Mouse (Mus musculus) stomach, postnatal 0 days (tissue): ENCODE data around the gene Tusc2. TPM values are rescaled to one million over a fixed set of nuclear protein-coding genes. Genes with fewer than 3 reads are reported as not detected.
A peak's percentile ranks its signal among the peaks of the same experiment; 100 is the strongest.

Experiments
- ATAC-seq: fragments of 200-750 bp; cut with Nextera tagmentation; 2 replicates; pipeline ENCODE4 v1.8.0; 2017; ENCODE audit not compliant: low FRiP score, low TSS enrichment
- DNase-seq: peaks from one replicate; pipeline ENCODE4 v3.0.0-alpha.2; 2016; ENCODE audit warnings: low spot score
- H3K27ac ChIP-seq: fragments of 300-500 bp; sonication (generic); replicated peaks from 2 replicates; pipeline ENCODE4 v1.5.1; 2014; ENCODE audit warnings: mild to moderate bottlenecking, control low read depth
- H3K27me3 ChIP-seq: fragments of 300-500 bp; sonication (generic); 2 replicates; pipeline ENCODE4 v1.6.1; 2014; ENCODE audit warnings: low read length; ENCODE audit not compliant: control insufficient read depth, insufficient read depth
- H3K36me3 ChIP-seq: fragments of 300-500 bp; sonication (generic); 2 replicates; pipeline ENCODE4 v1.6.1; 2014; ENCODE audit warnings: low read length, mixed read lengths; ENCODE audit not compliant: control insufficient read depth, insufficient read depth
- H3K4me1 ChIP-seq: fragments of 300-500 bp; sonication (generic); replicated peaks from 2 replicates; pipeline ENCODE4 v1.6.1; 2014; ENCODE audit warnings: antibody characterized with exemption; ENCODE audit not compliant: control insufficient read depth, insufficient read depth
- H3K4me2 ChIP-seq: fragments of 300-500 bp; sonication (generic); replicated peaks from 2 replicates; pipeline ENCODE4 v1.6.1; 2014; ENCODE audit warnings: low read depth, mild to moderate bottlenecking, control low read depth, moderate library complexity
- H3K4me3 ChIP-seq: fragments of 300-500 bp; sonication (generic); 2 replicates; pipeline ENCODE4 v1.5.1; 2014; ENCODE audit warnings: low read depth, low read length, control low read depth
- H3K9ac ChIP-seq: fragments of 300-500 bp; sonication (generic); 2 replicates; pipeline ENCODE4 v1.6.1; 2014; ENCODE audit warnings: mild to moderate bottlenecking, low read length, control low read depth, mixed read lengths
- H3K9me3 ChIP-seq: fragments of 300-500 bp; sonication (generic); 2 replicates; pipeline ENCODE4 v1.6.1; 2016; ENCODE audit warnings: low read length; ENCODE audit not compliant: control insufficient read depth
- CTCF ChIP-seq: IDR thresholded peaks from 2 replicates; pipeline ENCODE4 v1.5.1; 2016; ENCODE audit warnings: antibody characterized with exemption, low read depth, mild to moderate bottlenecking, moderate library complexity
- EP300 ChIP-seq: optimal IDR thresholded peaks from 2 replicates; pipeline ENCODE3; 2016; ENCODE audit warnings: antibody characterized with exemption
- WGBS: fragments of 180-500 bp; shearing (Covaris S2); extraction: QIAGEN DNeasy Blood & Tissue Kit; methylation state at CpG from one replicate; pipeline ENCODE4 v1.1.7; 2014; 5-methylcytosine and 5-hydroxymethylcytosine counted together
- polyA plus RNA-seq: library from polyadenylated mRNA; unstranded; fragments of >200 nt; fragmentation: Nextera tagmentation; extraction: Ambion mirVana; gene quantifications from 2 replicates; pipeline ENCODE4 v1.2.1, GENCODE M21; 2015

Tusc2 gene
- polyA plus RNA-seq, 1 experiment from 2014 or later = 44.9 TPM

DNA sequence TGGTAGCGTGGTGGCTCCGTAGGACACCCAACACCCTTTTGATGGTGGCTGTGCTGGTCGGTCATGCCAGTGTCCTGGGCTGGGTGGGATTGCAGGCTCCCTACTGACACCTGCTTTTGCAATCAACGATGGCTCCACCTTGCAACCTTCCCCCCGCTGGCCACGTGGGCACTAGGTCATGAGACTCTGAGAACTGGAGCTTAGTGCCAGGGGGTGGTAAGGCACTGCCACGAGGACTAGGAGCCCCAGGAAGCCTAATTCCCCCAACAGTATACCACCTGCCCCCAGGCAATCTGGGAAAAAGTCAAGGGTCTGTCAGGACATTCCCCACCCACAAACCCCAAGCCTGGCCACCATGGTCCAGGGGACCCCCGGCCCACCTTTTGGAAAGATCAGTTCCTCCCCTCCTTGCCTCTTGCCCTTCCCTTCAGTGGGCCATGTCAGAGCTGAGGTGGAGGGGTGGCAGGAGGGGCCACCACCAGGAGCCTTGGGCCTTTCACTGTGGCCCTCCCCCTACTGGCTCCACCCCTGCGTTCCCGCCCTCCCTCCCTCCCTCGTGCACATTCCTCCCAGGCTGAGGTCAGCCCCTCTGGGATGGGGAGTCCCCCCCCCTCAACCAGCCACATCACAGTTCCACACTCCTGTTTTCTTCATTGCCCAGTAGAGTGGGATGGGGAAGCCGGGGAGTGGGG, 45.8 kb downstream of the Tusc2 start, which contains the start of gene Sema3b:
TSS of gene Sema3b (minus strand) at position 489 of the 692 bp plus-strand sequence.
- H3K27ac ChIP-seq = peak within 1 kb of the TSS; percentile 53; the same call in 1 of the 2 replicates
- H3K36me3 ChIP-seq = no peaks in the 10 kb centered on the region
- H3K9ac ChIP-seq = peak within 1 kb of the TSS; percentile 28
- DNase-seq (peak; percentile 64), ATAC-seq (no peak)
- no peaks in the 10 kb centered on the region for H3K27me3 ChIP-seq
- H3K4me2 ChIP-seq = no peak within 1 kb of the TSS
- no peak within 1 kb of the TSS for H3K4me3 ChIP-seq
- 47% methylated on average over 11 of the region's 12 CpGs for WGBS
- TF ChIP-seq EP300 (no peak), CTCF (no peak)
- peaks cover 16% of the 10 kb centered on the region for H3K4me1 ChIP-seq
- H3K9me3 ChIP-seq = no peaks in the 10 kb centered on the region

DNA sequence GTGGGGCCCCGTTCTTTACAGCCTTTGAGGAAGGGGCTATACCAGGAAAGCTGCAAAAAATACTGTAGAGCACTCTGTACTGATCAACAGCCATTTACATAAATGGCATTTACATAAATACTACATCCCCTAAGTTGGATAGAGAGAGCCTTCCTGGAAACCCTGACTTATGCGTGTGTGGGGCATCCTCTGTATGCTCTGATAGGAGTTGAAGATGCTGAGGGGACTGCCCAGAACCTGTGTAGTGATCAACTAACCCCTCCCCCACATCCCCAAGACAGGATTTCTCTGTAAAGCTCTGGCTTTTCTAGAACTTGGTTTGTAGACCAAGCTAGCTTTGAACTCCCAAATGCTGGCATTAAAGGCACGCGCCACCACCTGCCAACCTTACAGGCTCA, 46.4 kb downstream of the Tusc2 start:
- Histone ChIP-seq H3K36me3 (no peaks in the 10 kb centered on the region), H3K4me2 (no peak overlapping the region), H3K27ac (no peak overlapping the region), H3K27me3 (no peaks in the 10 kb centered on the region), H3K4me3 (no peak overlapping the region), H3K9ac (no peak overlapping the region), H3K9me3 (no peaks in the 10 kb centered on the region), H3K4me1 (peaks cover 16% of the 10 kb centered on the region)
- 77% methylated on average over 4 of the region's 4 CpGs for WGBS
- ATAC-seq (no peak), DNase-seq (no peak)
- TF ChIP-seq EP300 (no peak), CTCF (no peak)

DNA sequence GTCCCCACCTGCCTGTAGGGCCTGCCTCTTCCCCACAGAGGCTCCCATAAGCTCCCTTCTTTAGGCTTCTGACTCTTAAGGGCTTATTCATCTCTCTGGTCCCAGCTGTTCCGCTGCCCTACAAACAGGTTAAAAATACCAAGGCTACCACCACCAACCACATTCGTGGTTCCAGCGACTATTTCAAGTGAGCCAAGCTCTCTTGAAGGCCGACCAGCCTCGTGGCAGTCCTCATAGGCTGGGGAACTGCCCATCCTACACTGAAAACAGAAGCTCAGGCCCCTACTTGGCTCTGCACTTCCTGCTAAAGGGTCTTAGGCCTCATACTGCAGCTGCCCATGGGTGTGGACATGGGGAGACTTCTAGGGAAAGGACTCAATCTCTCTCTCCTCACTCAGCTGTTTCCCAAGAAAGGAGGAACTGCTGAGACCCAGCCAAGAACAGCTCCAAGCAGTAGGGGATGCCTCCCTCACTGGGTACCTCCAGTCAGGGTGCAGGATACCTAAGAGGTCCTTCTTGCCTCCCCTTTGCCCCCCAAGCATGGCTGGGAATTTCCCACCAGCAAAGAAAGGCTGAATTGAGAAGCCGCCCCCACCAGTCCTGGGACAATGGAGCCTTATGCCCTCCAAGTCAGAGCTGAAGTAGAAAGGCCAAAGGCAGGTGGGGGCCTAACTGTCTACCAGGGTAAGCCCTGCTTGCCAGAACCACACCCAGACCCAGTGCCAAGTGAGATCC, 48.6 kb downstream of the Tusc2 start:
- H3K4me3 ChIP-seq = no peak overlapping the region
- H3K9me3 ChIP-seq = no peaks in the 10 kb centered on the region
- no peaks in the 10 kb centered on the region for H3K27me3 ChIP-seq
- H3K4me2 ChIP-seq = peak overlapping the region; percentile 74
- peak overlapping the region; percentile 96 for H3K27ac ChIP-seq
- WGBS = 57% methylated on average over 6 of the region's 6 CpGs
- peak overlapping the region; percentile 72 for H3K9ac ChIP-seq
- peaks cover 16% of the 10 kb centered on the region for H3K4me1 ChIP-seq
- DNase-seq (no peak), ATAC-seq (no peak)
- H3K36me3 ChIP-seq = peaks cover 17% of the 10 kb centered on the region
- TF ChIP-seq EP300 = no peak
- TF ChIP-seq CTCF = no peak

DNA sequence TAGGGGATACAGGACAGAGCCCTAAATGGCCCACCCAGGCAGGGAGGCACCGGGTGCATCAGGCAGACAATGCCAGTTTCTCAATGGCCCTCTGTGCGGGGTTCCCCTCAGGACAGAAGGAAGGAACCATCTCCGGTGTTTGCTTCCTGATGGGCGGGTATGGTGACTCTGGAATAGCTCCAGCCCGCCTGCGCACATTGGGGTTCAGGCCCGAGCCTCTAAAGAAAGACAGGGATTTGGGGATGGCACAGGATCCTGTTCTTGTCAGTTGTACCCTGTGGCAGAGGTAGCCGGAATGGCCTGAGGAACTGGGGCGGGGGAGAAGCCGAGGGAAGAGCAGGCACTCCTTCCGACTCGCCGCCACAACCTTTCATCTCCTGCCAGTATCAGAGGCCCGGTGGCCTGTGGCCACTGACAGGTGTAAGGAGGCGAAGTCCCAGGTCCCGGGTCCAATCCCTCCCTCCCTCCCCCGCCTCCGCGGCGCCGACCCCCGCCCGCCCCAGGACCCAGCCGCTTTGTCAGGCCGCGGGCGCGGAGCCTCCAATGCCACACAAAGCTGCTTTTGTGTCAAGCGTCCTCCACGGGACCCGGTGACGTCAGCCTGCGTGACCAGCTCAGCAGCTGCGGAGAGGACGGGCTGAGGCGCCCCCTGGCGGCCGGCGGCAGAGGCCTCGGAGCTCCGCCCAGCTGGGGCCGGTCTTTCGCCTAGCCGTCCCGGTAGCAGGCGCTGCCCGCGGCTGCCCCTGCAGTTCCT, 49.3 kb downstream of the Tusc2 start:
- Histone ChIP-seq H3K36me3 (peaks cover 22% of the 10 kb centered on the region), H3K4me2 (peak overlapping the region; percentile 74), H3K27ac (peak overlapping the region; percentile 96), H3K27me3 (no peaks in the 10 kb centered on the region), H3K4me3 (peak overlapping the region; percentile 37), H3K4me1 (peaks cover 16% of the 10 kb centered on the region), H3K9me3 (no peaks in the 10 kb centered on the region), H3K9ac (peak overlapping the region; percentile 72)
- TF ChIP-seq EP300 (peak; percentile 86), CTCF (peak; percentile 97)
- peak; percentile 99 for DNase-seq
- 6% methylated on average over 35 of the region's 48 CpGs for WGBS
- ATAC-seq = peak; percentile 94

DNA sequence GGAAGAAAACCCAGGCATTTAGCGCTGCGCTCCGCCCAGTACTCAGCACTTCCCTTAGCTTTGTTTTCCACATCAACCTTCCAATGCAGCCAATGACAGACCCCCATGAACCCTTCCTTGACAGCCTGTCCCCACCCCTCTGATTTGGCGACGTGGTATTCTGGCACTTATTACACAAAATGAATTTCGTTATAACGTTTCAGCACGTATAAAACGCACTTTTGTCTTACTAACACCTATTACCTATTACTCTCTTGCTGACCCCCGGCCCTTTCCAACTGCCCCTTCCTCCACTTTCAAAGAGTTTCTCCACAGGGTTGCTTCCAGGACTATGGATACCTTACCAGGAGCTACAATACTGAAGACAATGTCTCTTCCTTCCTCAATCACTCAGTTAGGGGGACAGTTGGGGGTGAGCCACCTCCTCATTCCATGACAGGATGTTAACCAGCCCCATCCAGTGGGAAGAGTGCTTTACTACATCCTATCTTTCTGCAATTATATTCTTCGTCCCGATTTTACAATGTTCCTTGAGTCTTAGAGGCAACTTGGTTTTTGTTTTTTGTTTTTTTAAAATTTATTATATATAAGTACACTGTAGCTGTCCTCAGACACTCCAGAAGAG, 50.0 kb downstream of the Tusc2 start:
- Histone ChIP-seq H3K9ac (no peak overlapping the region), H3K4me1 (peaks cover 16% of the 10 kb centered on the region), H3K36me3 (peaks cover 22% of the 10 kb centered on the region), H3K4me2 (peak overlapping the region; percentile 74), H3K27ac (peak overlapping the region; percentile 96), H3K9me3 (no peaks in the 10 kb centered on the region), H3K27me3 (no peaks in the 10 kb centered on the region), H3K4me3 (peak overlapping the region; percentile 37; the same call in 1 of the 2 replicates)
- ATAC-seq = peak; percentile 27; the same call in 1 of the 2 replicates
- 8% methylated on average over 12 of the region's 12 CpGs for WGBS
- TF ChIP-seq CTCF (peak; percentile 58), EP300 (peak; percentile 17)
- no peak for DNase-seq
